Mouse (Mus musculus): ENCODE data around the gene Plekho2. TPM values are rescaled to one million over a fixed set of nuclear protein-coding genes. Genes with fewer than 3 reads are reported as not detected.

Gene Plekho2
- polyA plus RNA-seq, 1 experiment from 2014 or later = 11.0 TPM

DNA sequence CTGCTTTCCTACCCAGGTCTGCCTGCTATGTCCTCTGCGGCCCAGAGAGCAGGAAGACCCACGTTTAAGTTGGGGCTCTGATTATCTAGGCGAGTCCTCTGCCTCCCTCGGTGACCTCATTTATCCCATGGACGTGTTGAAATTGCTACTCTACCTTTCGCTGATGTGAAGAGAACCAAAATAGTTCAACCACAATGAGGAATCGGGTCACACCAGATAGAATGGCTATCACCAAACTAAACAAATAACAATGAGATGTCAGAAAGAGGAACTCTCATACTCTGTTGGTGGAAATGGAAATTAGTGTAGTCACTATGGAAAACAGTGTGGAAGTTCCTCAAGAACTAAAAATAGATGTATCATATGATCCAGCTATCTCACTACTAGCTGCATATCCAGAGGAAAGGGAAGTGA is 37.7 kb downstream of the Plekho2 start:
- Histone ChIP-seq H3K9ac (ENCODE audit: low read length) (no peak overlapping the region; the same call in 1 of the 2 replicates), H3K27me3 (ENCODE audit: control insufficient read depth, insufficient read depth, low read length) (no peaks in the 10 kb centered on the region), H3K36me3 (ENCODE audit: control insufficient read depth, insufficient read depth) (no peaks in the 10 kb centered on the region), H3K9me3 (replicated peaks; ENCODE audit: control insufficient read depth, low read length) (no peaks in the 10 kb centered on the region), H3K4me1 (ENCODE audit: control insufficient read depth, insufficient read depth, low read length) (peaks cover 31% of the 10 kb centered on the region), H3K27ac (ENCODE audit: low read length) (peak overlapping the region; percentile 82), H3K4me3 (ENCODE audit: low read length) (no peak overlapping the region), H3K4me2 (ENCODE audit: low read depth, low read length) (peak overlapping the region; percentile 3; the same call in 1 of the 2 replicates)
- peak; percentile 56; the same call in 1 of the 2 replicates for ATAC-seq (replicated peaks; ENCODE audit: extremely low read depth, insufficient read depth, low FRiP score)
- WGBS = 19% methylated on average over 7 of the region's 7 CpGs

DNA sequence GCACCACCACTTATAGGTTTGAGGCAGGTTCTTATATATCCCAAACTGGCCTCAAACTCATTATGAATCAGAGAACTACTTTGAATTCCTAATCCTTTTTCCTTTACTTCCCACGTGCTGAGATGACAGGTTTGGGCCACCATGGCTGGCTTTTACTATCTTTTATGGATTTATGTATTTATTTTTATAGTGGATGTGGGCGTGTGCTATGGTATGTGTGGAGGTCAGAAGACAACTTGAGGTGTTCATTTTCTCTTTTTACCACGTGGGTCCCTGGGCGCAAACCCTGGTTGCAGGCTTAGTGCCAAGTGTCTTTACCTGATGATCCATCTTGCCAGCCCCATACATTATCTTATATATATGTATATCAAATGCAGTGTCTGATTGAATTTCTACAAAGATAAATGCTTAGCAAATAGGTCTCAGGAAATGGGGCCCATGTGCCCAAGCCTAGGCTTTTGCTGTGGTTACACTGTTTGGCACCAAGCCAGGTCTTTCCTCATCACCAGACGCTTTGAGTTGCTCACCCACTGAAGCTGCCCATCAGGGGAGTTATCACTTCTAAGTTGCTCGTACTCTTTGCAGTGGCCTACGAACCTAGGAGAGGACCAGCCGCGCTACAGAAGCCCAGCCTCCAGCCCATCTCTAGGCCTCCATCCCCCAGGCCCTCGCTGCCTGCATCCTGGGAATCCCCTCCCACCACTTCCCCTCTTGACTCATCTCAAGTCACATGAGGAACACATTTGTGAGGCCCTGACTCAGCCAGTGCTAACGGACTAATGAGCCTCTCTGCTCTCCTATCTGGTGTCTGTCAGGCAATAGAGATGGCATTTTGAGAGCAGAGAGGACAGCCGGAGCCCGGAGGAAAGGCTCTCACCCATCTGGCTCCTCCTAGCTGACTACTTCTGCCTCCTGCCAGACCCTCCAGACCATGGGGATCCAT is 38.4 kb downstream of the Plekho2 start:
- H3K9me3 ChIP-seq (replicated peaks; ENCODE audit: control insufficient read depth, low read length) = no peaks in the 10 kb centered on the region

DNA sequence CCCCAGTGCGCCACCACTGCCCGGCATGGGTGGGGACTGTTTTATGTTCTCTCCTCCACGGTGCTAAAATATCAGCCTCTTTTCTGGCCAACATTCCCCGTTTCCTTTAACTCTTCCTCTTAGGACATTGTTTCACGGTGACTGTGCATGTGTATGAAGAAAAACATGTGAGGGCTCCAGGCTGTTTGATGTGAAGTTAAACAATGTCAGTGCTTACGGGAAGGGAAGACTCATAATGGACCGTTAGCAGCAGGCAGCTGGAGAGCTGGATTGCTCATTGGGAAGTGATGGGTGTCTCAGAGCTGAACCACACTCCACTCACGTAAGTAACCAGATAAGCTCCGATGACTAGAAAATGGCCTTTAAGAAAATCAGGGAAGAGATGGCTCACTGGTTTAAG is 40.1 kb downstream of the Plekho2 start:
- Histone ChIP-seq H3K4me2 (ENCODE audit: low read depth, low read length) (no peak overlapping the region), H3K9ac (ENCODE audit: low read length) (no peak overlapping the region), H3K27ac (ENCODE audit: low read length) (no peak overlapping the region), H3K9me3 (replicated peaks; ENCODE audit: control insufficient read depth, low read length) (no peaks in the 10 kb centered on the region), H3K27me3 (ENCODE audit: control insufficient read depth, insufficient read depth, low read length) (no peaks in the 10 kb centered on the region), H3K4me1 (ENCODE audit: control insufficient read depth, insufficient read depth, low read length) (peaks cover 16% of the 10 kb centered on the region), H3K4me3 (ENCODE audit: low read length) (no peak overlapping the region), H3K36me3 (ENCODE audit: control insufficient read depth, insufficient read depth) (no peaks in the 10 kb centered on the region)
- 66% methylated on average over 9 of the region's 9 CpGs for WGBS
- no peak for ATAC-seq (replicated peaks; ENCODE audit: extremely low read depth, insufficient read depth, low FRiP score)

More for the DNA sequence above, 38.4 kb downstream of the Plekho2 start:
- H3K36me3 ChIP-seq (ENCODE audit: control insufficient read depth, insufficient read depth) = no peaks in the 10 kb centered on the region
- peaks cover 26% of the 10 kb centered on the region for H3K4me1 ChIP-seq (ENCODE audit: control insufficient read depth, insufficient read depth, low read length)
- no peak overlapping the region; the same call in 1 of the 2 replicates for H3K9ac ChIP-seq (ENCODE audit: low read length)
- no peak overlapping the region for H3K4me3 ChIP-seq (ENCODE audit: low read length)
- H3K27ac ChIP-seq (ENCODE audit: low read length) = peak overlapping the region; percentile 82
- WGBS = 29% methylated on average over 13 of the region's 13 CpGs
- peak overlapping the region; percentile 3 for H3K4me2 ChIP-seq (ENCODE audit: low read depth, low read length)
- peak; percentile 74 for ATAC-seq (replicated peaks; ENCODE audit: extremely low read depth, insufficient read depth, low FRiP score)
- H3K27me3 ChIP-seq (ENCODE audit: control insufficient read depth, insufficient read depth, low read length) = no peaks in the 10 kb centered on the region

DNA sequence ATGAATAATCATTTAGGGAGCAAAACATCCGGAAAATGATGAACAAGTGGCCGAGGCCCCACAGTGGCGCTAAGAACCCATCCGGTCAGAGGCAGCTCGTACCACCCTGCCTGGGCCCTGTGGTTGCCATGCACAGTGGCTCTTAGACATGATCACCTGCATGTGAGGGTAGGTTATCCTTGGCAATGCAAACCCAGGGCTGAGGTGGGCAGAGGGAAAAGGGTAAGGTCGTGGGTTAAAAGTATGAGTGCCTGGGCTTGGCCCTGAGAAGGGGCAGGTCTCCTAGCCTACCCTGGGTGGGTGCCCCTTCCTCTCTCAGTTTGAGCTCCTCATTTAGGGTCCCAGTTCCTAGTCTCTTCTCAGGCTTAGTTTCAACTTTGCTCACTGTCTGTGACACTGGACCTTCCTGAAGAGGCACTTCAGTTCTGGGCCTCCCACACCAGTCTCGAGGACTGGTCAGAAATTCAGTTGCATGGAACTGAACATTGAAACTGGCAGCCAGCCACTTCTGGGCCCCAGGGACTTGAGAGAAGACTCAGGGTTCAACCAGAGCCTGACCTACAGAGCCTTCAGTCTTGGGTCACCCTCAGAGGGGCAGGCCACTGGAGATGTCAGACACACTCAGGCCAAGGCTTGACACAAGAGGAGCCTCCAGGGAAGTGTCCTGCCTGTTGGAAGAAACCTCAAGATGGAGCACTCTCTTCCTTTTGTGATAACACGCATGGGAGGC is 41.8 kb downstream of the Plekho2 start:
- 82% methylated on average over 8 of the region's 8 CpGs for WGBS
- H3K36me3 ChIP-seq (ENCODE audit: control insufficient read depth, insufficient read depth) = no peaks in the 10 kb centered on the region
- no peak for ATAC-seq (replicated peaks; ENCODE audit: extremely low read depth, insufficient read depth, low FRiP score)
- H3K4me2 ChIP-seq (ENCODE audit: low read depth, low read length) = no peak overlapping the region
- H3K9me3 ChIP-seq (replicated peaks; ENCODE audit: control insufficient read depth, low read length) = no peaks in the 10 kb centered on the region
- H3K4me3 ChIP-seq (ENCODE audit: low read length) = no peak overlapping the region
- peaks cover 16% of the 10 kb centered on the region for H3K4me1 ChIP-seq (ENCODE audit: control insufficient read depth, insufficient read depth, low read length)
- H3K27me3 ChIP-seq (ENCODE audit: control insufficient read depth, insufficient read depth, low read length) = no peaks in the 10 kb centered on the region
- H3K27ac ChIP-seq (ENCODE audit: low read length) = no peak overlapping the region
- H3K9ac ChIP-seq (ENCODE audit: low read length) = no peak overlapping the region

DNA sequence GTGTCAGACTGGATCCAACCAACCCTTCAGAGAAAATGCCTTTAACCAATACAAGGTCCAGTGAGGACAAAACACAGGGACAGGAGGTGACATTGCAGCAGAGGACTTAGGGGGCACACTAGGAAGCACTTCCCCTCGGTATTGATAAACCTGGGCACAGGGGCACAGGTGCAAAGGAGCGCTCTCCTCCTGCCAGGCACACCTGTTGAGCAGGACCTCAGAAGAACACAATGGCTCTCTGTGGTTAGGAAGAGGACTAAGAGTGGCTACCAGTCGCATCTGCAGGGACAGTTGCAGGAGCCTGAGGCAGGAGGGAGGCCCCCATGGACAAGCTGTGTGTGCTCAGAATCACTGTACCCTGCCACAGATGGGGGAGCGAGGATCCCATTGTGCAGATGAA is 43.3 kb downstream of the Plekho2 start:
- no peak overlapping the region for H3K9ac ChIP-seq (ENCODE audit: low read length)
- H3K27me3 ChIP-seq (ENCODE audit: control insufficient read depth, insufficient read depth, low read length) = no peaks in the 10 kb centered on the region
- no peak overlapping the region for H3K4me3 ChIP-seq (ENCODE audit: low read length)
- ATAC-seq (replicated peaks; ENCODE audit: extremely low read depth, insufficient read depth, low FRiP score) = no peak
- H3K4me1 ChIP-seq (ENCODE audit: control insufficient read depth, insufficient read depth, low read length) = peaks cover 4% of the 10 kb centered on the region
- no peaks in the 10 kb centered on the region for H3K9me3 ChIP-seq (replicated peaks; ENCODE audit: control insufficient read depth, low read length)
- no peak overlapping the region for H3K4me2 ChIP-seq (ENCODE audit: low read depth, low read length)
- H3K27ac ChIP-seq (ENCODE audit: low read length) = peak overlapping the region; percentile 9; the same call in 1 of the 2 replicates
- no peaks in the 10 kb centered on the region for H3K36me3 ChIP-seq (ENCODE audit: control insufficient read depth, insufficient read depth)
- WGBS = 75% methylated on average over 4 of the region's 4 CpGs

DNA sequence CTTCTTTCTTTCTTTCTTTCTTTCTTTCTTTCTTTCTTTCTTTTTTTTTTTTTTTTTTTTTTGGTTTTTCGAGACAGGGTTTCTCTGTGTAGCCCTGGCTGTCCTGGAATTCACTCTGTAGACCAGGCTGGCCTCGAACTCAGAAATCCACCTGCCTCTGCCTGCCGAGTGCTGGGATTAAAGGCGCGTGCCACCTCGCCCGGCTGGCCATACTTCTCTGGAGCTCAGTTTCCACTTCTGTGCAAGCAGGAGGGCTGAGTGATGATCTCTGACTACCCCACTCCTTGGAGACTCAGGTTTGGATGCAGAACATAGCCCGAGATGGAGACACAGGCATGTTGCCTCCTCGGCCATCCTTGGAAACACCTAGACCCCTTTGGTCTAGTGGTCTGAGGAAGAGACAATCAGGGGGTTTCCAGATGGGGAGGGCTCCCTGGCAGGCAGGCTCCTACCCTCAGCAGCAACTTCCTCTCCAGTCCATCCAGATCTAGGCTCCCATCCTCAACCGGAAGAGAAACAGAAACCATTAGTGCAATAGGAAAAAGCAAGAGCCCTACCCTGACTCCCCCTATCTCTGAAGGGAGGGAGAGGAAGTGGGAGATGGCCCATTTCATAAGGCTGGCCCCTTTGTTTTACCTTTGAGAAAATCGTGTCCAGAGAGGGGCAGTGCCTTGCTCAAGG is 43.9 kb downstream of the Plekho2 start:
- Histone ChIP-seq H3K27ac (ENCODE audit: low read length) (peak overlapping the region; percentile 9; the same call in 1 of the 2 replicates), H3K4me2 (ENCODE audit: low read depth, low read length) (no peak overlapping the region), H3K36me3 (ENCODE audit: control insufficient read depth, insufficient read depth) (no peaks in the 10 kb centered on the region), H3K4me3 (ENCODE audit: low read length) (no peak overlapping the region), H3K27me3 (ENCODE audit: control insufficient read depth, insufficient read depth, low read length) (no peaks in the 10 kb centered on the region), H3K4me1 (ENCODE audit: control insufficient read depth, insufficient read depth, low read length) (no peaks in the 10 kb centered on the region; the same call in 1 of the 2 replicates), H3K9me3 (replicated peaks; ENCODE audit: control insufficient read depth, low read length) (no peaks in the 10 kb centered on the region), H3K9ac (ENCODE audit: low read length) (no peak overlapping the region)
- no peak for ATAC-seq (replicated peaks; ENCODE audit: extremely low read depth, insufficient read depth, low FRiP score)
- WGBS = 74% methylated on average over 10 of the region's 11 CpGs

DNA sequence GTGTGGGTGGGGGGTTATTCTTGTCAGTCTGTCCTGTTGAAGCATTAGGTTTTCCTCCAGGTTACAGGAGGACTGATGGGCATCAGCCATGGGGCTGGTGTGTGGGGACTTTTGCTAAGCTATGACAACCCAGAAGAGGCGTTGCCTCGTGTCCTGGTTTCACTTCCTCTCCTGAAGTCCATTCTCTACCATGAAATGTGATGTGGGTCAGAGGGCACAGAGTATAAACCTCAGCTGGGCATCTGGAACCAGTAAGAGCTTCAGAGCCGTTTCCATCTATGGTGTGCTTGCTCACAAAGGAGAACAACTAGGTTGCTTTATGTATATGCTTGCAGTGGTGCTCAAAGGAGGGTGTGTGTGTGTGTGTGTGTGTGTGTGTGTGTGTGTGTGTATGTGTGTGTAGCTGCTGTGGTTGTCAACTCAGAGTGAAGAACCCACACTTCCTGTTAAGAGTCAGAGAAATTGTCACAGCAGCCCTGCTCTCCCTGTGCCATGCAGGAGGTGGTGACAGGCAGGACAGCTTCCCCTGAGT is 44.6 kb downstream of the Plekho2 start:
- no peak overlapping the region for H3K4me3 ChIP-seq (ENCODE audit: low read length)
- no peak for ATAC-seq (replicated peaks; ENCODE audit: extremely low read depth, insufficient read depth, low FRiP score)
- H3K4me1 ChIP-seq (ENCODE audit: control insufficient read depth, insufficient read depth, low read length) = no peaks in the 10 kb centered on the region; the same call in 1 of the 2 replicates
- H3K36me3 ChIP-seq (ENCODE audit: control insufficient read depth, insufficient read depth) = no peaks in the 10 kb centered on the region
- WGBS = 49% methylated on average over 3 of the region's 3 CpGs
- no peak overlapping the region for H3K9ac ChIP-seq (ENCODE audit: low read length)
- H3K27me3 ChIP-seq (ENCODE audit: control insufficient read depth, insufficient read depth, low read length) = no peaks in the 10 kb centered on the region
- no peaks in the 10 kb centered on the region for H3K9me3 ChIP-seq (replicated peaks; ENCODE audit: control insufficient read depth, low read length)
- H3K4me2 ChIP-seq (ENCODE audit: low read depth, low read length) = no peak overlapping the region
- H3K27ac ChIP-seq (ENCODE audit: low read length) = no peak overlapping the region

DNA sequence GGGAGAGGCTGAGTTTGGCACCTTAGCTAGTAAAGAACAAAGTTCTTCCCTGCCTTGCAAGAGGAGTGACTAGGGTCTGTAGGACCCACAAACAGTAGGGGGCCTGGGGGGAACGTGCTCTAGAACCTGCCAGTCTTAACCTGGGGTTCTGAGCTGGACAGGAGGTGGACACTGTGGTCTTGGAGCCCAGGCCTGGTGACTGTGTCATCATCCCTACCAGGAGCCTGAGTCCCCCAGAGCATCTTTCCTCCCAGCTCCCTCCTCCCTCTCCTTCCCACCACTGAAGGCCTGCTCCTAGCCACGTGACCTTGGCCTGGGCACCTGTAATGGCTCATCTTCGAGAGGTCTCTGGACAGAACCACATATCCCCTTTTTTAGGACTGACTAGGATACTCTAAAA is 45.7 kb downstream of the Plekho2 start:
- Histone ChIP-seq H3K9me3 (replicated peaks; ENCODE audit: control insufficient read depth, low read length) (no peaks in the 10 kb centered on the region), H3K9ac (ENCODE audit: low read length) (no peak overlapping the region), H3K36me3 (ENCODE audit: control insufficient read depth, insufficient read depth) (no peaks in the 10 kb centered on the region), H3K4me3 (ENCODE audit: low read length) (no peak overlapping the region), H3K27ac (ENCODE audit: low read length) (no peak overlapping the region), H3K4me2 (ENCODE audit: low read depth, low read length) (no peak overlapping the region), H3K4me1 (ENCODE audit: control insufficient read depth, insufficient read depth, low read length) (no peaks in the 10 kb centered on the region; the same call in 1 of the 2 replicates), H3K27me3 (ENCODE audit: control insufficient read depth, insufficient read depth, low read length) (no peaks in the 10 kb centered on the region)
- 87% methylated on average over 3 of the region's 3 CpGs for WGBS
- no peak for ATAC-seq (replicated peaks; ENCODE audit: extremely low read depth, insufficient read depth, low FRiP score)

All from heart, embryonic 16.5 days (tissue).